Mouse (Mus musculus): ENCODE measurements around the gene Mrpl23. TPM values are rescaled to one million over a fixed set of nuclear protein-coding genes. Genes with fewer than 3 reads are reported as not detected.

The Mrpl23 gene
- total RNA-seq, 2 experiments from 2014 or later: 3.3 to 6.9 TPM

- intact Hi-C loops (cut with DNase I): no loop called here
- peak in 1 of 2 experiments; percentile 65 for DNase-seq (ENCODE audit: low spot score in 2 of 2)
These were observed 53.4 kb downstream of the Mrpl23 start for GRCm38 (mm10) chr7:142585890-142586289.

GRCm38 (mm10) chr7:142588282-142588941 is 55.9 kb downstream of the Mrpl23 start:
- intact Hi-C loops (cut with DNase I): no loop called here
- peak in 1 of 2 experiments; percentile 77 for DNase-seq (ENCODE audit: low spot score in 2 of 2)

Small RNA genes within 50 kb of the gene (microRNA-seq; reads per million reads assigned to microRNA genes)
- 0 reads per million in 2 experiments for gene Mir675

Other genes starting within 250 kb of the Mrpl23 start
- not detected for gene Krtap5-1, start 235.6 kb upstream of the Mrpl23 start, total RNA-seq (2021)
- not detected for gene Krtap5-4, start 229.1 kb upstream of the Mrpl23 start, total RNA-seq (2021)
- gene Ifitm10, start 158.9 kb upstream of the Mrpl23 start, total RNA-seq (2021): 10 to 100 TPM; 26.4 to 28.8 TPM
- 1 to 10 TPM in 1 of 2 experiments, under 1 TPM in 1; 0.57 to 6.8 TPM for gene Gm49369, start 150.0 kb upstream of the Mrpl23 start, total RNA-seq (2021)
- 100 to 1,000 TPM; 318 to 337 TPM for gene Ctsd, start 144.6 kb upstream of the Mrpl23 start, total RNA-seq (2021)
- gene Syt8, start 97.8 kb upstream of the Mrpl23 start, total RNA-seq (2021): not detected
- not detected for gene Tnni2, start 90.9 kb upstream of the Mrpl23 start, total RNA-seq (2021)
- gene Lsp1, start 71.9 kb upstream of the Mrpl23 start, total RNA-seq (2021): 1 to 10 TPM; 5.2 to 5.4 TPM
- gene Tnnt3, start 33.9 kb upstream of the Mrpl23 start, total RNA-seq (2021): not detected
- gene Igf2, start 134.1 kb downstream of the Mrpl23 start, total RNA-seq (2021): 100 to 1,000 TPM; 104 to 130 TPM
- not detected for gene Gm49394, start 137.3 kb downstream of the Mrpl23 start, total RNA-seq (2021)
- not detected for gene Ins2, start 210.7 kb downstream of the Mrpl23 start, total RNA-seq (2021)

All from left cerebral cortex, postnatal 25 days (tissue).